Mouse (Mus musculus) spleen, embryonic (tissue): ENCODE measurements around the gene Tmem184b.

Source experiments
- CTCF ChIA-PET: fragments of 350-600 bp; sonication (Branson Sonifier 250); formaldehyde crosslinking; loops from one replicate; lab custom pipeline; 2022; lab: Charles Lee

The Tmem184b gene

DNA sequence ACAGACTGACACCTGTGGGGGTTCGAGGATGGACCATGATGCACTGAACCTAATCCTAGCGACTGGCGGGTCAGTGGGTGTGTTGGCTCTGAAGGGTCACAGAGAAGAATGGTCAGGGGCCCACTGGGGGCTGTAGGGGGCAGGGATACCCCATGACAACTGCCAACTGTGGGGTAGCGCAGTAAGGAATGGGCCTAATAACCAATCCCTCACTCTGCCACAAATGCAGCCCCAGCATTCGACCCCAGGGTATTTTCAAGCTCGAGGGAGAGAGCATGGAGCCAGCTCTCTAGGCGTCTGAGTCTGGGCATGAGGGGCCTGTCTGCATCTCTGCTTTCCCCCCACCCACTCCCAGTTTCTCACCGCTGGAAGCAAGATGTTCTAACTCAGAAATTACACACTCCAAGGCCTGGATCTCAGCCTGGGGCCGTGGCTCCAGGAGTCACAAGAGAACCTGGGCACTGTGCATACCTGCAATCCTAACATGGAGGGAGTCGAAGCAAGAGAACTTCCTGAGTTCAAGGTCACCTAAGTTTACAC, 27.2 kb upstream of the Tmem184b start:
- CTCF ChIA-PET, result no interaction called here

GRCm38 (mm10) chr15:79429994-79430393, 26.6 kb upstream of the Tmem184b start:
- CTCF ChIA-PET, result no interaction called here

DNA sequence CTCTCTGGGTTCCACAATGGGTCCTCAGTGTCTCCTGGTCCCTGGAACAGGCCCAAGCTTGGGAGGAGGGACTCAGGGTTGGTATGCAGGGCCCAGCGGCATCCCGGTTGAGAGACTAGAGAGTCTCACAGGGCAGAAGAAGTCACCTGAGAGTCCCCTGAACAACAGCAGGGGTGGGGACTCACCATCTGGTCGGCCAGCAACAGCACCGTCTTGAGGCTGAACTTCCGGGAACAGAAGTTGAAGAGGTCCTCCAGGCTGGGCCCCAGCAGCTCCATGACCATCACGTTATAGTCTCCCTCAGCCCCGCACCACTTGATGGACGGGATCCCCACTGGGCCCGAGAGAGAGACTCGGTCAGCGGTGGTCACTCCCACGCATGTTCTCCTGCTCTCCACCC, 26.2 kb upstream of the Tmem184b start:
- CTCF ChIA-PET, result no interaction called here

- CTCF ChIA-PET, result no interaction called here
Observed at GRCm38 (mm10) chr15:79428616-79429015, 25.2 kb upstream of the Tmem184b start.

DNA sequence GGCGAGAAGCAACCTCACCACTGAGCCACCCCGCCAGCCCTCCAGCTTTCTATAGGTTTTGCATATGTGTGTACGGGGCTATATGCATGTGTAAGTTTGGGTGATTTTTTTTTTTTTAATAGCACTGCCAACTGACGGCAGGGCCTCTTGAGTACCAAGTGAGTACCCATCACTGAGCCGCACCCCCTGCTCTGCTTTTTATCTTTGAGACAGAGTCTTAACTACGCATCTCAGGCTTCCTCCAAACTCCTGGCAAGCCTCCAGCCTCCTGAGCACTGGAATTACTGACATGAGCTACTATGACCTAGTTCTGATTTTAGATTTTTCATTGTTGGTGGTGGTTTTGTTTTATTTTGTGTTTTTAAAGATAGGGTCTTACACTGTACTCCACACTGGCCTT, 24.1 kb upstream of the Tmem184b start:
- CTCF ChIA-PET, result no interaction called here

- CTCF ChIA-PET, result no interaction called here
Observed at GRCm38 (mm10) chr15:79425516-79425915, 22.1 kb upstream of the Tmem184b start.

- CTCF ChIA-PET, result no interaction called here
Observed at GRCm38 (mm10) chr15:79424602-79425001, 21.2 kb upstream of the Tmem184b start.

GRCm38 (mm10) chr15:79422715-79423243, 19.4 kb upstream of the Tmem184b start:
- CTCF ChIA-PET, result no interaction called here

DNA sequence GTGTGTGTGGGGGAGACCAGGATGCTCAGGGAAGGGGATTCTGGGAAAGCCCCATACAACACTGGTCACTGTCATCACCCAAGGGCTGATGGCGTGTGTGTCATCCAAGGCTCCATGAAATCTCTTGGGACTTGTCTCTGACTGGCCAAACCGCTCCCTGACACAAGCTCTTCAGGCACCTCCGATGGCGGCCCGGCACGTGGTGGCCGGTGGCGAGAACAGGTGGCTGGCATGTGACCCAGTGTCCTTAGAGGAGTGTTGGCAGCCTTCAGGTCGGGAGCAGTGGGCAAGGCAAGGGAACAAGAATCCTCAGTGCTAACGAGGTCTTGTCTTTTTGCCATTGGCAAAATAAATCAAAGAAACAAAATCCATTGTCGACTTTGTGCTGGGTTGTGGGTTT, 15.3 kb upstream of the Tmem184b start:
- CTCF ChIA-PET, result no interaction called here

DNA sequence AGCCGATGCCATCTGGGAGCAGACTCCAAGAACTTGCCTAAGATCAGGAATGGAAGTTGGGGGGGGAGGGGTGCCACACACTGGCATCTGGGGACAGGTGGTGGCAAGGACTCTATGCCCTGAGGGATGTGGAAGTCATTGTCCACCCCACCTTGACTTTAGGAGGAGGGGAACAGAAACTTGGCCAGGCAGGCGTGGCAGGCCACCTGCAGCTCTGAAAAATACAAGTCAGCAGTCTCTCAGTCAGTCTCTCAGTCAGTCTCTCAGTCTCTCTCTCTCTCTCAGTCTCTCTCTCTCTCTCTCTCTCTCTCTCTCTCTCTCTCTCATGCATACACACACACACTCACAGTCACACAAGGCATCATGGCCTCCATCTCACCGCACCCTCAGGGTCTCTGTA, 14.9 kb upstream of the Tmem184b start:
- CTCF ChIA-PET, result no interaction called here

GRCm38 (mm10) chr15:79417379-79417778, 14.0 kb upstream of the Tmem184b start:
- CTCF ChIA-PET, result interaction anchor here (0.7 kb wide), 1 partner anchor 36 kb away, joined by 5 read pairs; no protein-coding TSS in a partner anchor

DNA sequence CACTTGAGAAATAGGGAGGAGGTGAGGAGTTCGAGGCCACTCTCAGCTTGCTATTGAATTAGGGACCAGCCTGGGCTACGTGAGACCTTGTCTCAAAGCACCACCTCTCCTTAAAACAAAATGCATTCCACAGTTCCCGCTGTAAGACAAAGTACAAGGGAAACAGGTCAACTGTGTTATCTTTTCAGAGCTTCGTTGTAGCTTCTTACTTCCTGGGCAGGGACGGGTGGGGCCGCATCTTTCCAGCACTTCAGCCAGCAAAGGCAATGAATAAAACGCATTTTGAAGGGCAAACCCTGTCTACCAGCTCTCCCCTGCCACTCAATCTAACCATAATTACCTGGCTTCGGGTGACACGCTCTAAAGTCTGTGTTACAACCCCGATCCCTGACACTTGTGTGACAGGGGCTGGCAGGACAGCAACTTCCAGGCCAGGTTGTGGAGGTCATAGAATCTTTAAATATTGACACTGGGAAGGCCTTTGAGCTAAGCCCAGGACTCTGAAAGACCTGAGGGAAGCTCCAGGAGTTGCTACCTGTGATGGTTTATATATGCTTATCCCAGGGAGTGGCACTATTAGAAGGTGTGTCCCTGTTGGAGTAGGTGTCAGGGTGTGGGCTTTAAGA, 13.2 kb upstream of the Tmem184b start:
- CTCF ChIA-PET, result no interaction called here

DNA sequence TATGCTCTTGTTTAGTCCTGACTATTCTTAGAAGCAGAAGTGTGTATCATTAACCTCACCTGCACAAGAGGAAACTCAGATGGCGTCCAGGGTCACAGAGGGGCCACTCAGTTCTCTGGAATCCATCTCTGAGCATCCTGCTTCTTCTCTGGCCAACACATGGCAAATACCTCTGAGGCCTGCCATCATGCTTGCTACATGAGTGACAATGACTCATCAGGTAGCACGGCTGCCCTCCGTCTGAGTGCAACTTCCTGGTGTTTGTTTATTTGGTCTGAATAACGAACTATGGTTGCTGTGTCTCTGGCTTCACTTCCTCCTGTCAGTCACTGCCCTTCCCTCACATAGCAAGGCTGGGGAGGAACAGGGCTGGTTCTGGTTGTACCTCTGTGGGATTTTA, 11.1 kb upstream of the Tmem184b start:
- CTCF ChIA-PET, result no interaction called here

DNA sequence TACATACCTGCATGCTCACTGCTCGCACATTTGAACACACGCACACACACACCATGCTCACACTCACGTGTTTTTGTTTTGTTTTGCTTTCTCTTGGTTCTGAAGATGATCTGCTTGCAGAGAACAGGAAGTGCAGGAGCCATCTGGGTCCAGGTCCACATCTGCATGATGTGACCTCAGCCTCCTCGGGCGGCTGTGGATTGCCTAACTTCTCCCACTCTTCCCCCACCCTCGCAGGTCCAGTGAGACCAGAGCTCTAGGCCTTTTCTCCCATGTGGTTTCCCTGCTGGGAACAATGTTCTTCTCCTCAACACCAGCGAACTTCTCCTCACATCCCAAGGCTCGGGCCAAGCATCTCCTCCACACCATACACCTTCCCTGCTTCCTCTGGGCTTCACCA, 10.4 kb upstream of the Tmem184b start:
- CTCF ChIA-PET, result no interaction called here

DNA sequence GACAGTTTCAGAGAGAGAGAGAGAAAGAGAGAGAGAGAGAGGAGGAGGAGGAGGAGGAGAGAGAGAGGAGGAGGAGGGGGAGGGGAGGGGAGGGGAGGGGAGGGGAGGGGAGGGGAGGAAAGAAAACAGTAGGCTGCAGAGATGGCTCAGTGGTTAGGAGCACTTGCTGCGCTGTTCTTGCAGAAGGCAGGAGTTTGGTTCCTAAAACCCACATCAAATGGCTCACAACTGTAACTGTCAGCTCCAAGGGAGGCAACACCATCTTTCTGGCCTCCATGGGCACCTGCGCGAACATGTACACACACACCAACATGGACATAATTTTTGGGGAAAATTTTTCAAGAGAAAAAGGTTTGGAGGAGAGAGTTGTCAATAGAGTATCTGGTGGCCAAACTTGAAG, 9.8 kb upstream of the Tmem184b start:
- CTCF ChIA-PET, result interaction anchor here (0.6 kb wide), 1 partner anchor 188 kb away, joined by 3 read pairs; no protein-coding TSS in a partner anchor

- CTCF ChIA-PET, result no interaction called here
Observed at GRCm38 (mm10) chr15:79411363-79412065, 8.1 kb upstream of the Tmem184b start.

GRCm38 (mm10) chr15:79409077-79409573, 5.8 kb upstream of the Tmem184b start:
- CTCF ChIA-PET, result interaction anchor here (0.6 kb wide), 1 partner anchor 503 kb away, joined by 3 read pairs; no protein-coding TSS in a partner anchor

GRCm38 (mm10) chr15:79406564-79406963, 3.2 kb upstream of the Tmem184b start:
- CTCF ChIA-PET, result interaction anchor here (0.5 kb wide), 1 partner anchor 264 kb away, joined by 3 read pairs; the partner anchor contains the start of gene Tomm22

DNA sequence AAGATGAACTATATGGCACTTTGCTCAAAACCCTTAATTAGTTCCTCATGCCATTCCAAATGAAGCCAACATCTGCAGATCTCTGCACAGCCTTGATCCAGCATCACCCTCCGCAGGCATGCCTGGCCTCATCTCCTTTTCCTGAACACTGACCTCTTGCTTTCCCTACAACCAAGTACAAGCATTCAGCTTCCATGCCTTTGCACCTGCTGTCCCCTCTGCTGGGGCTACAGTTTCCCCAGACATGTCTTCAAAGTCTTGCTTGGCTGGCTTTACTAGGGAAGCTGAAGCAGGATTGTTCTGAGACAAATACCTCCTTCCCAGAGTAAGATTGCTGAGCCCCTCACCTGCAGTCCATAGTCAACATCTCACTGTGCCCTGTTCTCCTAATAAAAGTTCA, 908 bp upstream of the Tmem184b start:
- CTCF ChIA-PET, result interaction anchor here (0.6 kb wide), 1 partner anchor 27 kb away, joined by 6 read pairs; no protein-coding TSS in a partner anchor

DNA sequence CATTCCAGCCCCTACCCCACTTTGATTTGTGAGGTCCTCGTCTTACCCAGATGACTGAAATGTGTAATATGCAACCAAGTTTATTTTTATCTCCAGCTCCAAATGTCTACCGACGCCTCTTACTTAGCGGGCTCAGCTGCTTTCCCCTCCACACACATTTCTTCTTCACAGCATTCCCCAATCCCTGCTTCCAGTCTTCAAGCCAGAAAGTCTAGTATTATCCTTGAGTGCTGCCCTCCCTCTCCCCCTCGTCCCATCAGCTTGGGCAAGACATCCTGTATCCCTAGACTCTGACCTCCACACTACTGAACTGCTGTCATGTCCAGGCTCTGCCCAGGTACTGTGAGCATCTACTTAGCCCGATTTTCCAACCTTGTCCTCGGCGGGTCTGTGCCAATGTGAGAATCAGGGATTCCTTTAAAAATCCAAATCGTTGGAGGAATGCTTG, 418 bp upstream of the Tmem184b start:
- CTCF ChIA-PET, result interaction anchor here (0.5 to 0.6 kb wide), 2 partner anchors 99 to 144 kb away, joined by 3 read pairs; no protein-coding TSS in a partner anchor

DNA sequence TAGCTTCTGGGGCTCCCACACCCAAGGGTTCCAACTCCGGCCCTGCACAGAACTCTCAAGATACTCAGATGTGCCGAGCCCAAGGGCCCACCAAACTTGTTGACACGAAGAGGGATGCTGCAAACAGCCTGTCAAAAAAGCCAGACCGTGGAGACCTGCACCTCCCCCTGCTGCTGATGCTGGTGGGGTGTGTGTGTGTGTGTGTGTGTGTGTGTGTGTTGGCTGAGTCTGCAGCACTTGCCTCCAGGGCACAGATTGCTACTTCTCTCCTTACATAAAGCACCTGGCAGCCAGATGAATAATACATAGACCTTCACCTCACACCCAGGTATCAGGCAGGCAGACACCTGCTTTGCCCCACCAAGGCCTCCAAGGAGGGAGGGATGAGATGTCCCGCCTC, 1.2 kb downstream of the Tmem184b start:
- CTCF ChIA-PET, result no interaction called here

DNA sequence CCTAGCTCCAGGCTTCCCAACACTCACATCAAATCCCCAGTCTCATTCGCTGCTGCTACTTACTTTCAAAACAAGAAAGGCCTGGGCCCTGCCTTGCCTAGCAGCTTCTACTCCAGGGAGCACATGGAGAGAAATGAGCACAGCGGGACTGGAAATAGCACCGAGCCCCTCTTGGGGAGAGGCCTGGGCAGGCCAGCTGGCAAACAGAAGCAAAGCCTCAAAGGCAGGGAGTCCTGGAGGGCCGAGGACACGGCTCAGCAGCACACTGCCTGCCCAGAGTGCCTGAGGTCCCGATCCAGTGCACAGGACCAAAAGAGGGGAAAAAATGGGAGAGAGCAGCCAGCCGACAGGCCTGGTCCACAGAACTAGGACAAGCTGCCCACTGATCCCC, 2.4 kb downstream of the Tmem184b start:
- CTCF ChIA-PET, result no interaction called here
